Mouse (Mus musculus): ENCODE measurements at regions not wholly inside any gene's neighbourhood (a gene's known extent, or its start where the extent isn't known, plus 50 kb on each side); places are given as distances from the start of the nearest gene placed in this dataset.
"Not testable (repeated sequence)": the region's sequence is repeated elsewhere in the genome, so short reads cannot be mapped to it uniquely, and the experiment has no call there.

- in situ Hi-C loops (cut with MboI, MseI): loop anchor here (10.0 kb wide), 1 partner anchor 992 kb away; no protein-coding TSS in a partner anchor
Observed at GRCm38 (mm10) chr6:6496789-6497188, 81.7 kb downstream of the Sem1 start.

DNA sequence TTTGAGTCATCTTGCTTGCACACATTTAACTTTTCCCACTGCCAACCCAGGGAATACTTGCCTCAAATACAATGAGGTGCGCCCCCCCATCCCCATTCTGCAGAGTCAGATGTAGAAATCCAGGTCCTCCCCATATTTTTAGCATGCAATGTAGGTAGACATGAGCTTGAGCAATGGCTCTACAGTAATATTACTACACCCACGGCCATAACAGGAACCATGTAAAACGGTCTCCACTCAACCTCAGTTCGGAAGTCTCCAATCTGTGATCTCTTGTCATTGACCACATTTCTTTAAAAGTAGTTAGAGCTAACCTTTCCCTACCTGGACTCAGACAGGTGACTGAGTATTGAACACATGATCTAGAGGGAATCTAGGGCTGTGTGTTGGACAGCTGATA, 82.1 kb downstream of the Sem1 start:
- in situ Hi-C loops (cut with MboI, MseI): loop anchor here (10.0 kb wide), 1 partner anchor 992 kb away; no protein-coding TSS in a partner anchor

DNA sequence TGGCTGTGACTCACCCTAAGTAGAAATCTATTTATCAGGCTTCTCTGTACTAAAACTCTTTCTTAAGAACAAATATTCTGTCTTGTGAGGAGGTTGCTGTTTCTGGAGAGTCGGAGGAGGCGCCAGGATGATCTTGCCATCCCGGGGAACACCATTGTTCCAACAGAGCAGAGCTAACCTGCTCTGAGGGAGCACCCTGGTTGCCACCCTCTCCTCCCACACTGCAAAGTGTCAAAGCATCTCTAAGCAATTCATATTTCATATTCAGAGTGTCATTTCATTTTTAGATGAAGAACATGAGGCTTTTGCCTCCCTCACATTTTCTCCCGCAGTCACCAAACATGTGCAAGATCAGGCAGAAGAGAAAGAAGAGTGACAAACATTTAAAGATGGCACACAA, 90.3 kb downstream of the Sem1 start:
- in situ Hi-C loops (cut with MboI, MseI): no loop called here

GRCm38 (mm10) chr6:6481596-6481995, 96.9 kb downstream of the Sem1 start:
- in situ Hi-C loops (cut with MboI, MseI): not testable (repeated sequence)

- in situ Hi-C loops (cut with MboI, MseI): no loop called here
Observed at GRCm38 (mm10) chr6:6470397-6470796, 108.1 kb downstream of the Sem1 start.

DNA sequence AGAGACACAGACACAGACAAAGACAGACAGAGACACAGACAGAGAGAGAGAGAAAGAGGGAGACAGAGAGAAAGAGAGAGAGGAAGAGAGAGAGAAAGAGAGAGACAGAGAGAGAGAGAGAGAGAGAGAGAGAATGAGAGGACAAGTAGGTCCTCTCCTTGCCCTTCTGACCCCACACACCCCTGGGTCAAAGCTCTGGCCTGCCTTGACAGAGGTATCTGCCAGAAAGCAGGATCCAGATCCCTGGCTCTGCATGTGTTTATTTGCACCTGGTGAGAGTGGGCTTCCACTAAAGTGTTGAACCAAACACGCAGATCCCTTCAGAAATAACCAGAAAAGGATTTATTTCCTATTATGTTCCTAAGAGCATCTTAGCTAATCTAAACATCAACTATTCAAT, 110.9 kb downstream of the Sem1 start:
- in situ Hi-C loops (cut with MboI, MseI): no loop called here

DNA sequence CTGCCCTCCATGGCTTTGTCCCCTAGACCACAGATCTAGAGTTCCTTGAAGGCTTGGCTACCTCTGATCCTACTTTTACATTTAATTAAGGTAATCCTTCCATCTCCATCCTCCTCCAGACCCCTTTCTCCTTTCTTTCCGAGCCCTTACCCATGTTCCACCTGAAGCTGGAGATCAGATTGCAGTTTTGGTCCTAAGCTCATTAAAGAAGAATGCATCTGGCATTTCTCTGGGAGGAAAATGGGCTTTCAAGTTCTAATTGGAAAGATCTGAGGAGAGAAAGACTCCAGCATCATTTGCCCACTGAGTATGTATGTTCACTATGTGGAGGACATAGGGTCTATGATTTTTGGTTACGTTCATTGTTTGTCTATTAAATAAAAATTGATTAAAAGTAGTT, 112.2 kb downstream of the Sem1 start:
- in situ Hi-C loops (cut with MboI, MseI): no loop called here

GRCm38 (mm10) chr6:6463807-6464470, 114.5 kb downstream of the Sem1 start:
- in situ Hi-C loops (cut with MboI, MseI): no loop called here

- in situ Hi-C loops (cut with MboI, MseI): no loop called here
Observed at GRCm38 (mm10) chr6:6459918-6460239, 118.6 kb downstream of the Sem1 start.

- in situ Hi-C loops (cut with MboI, MseI): no loop called here
Observed at GRCm38 (mm10) chr6:6459006-6459917, 119.2 kb downstream of the Sem1 start.

DNA sequence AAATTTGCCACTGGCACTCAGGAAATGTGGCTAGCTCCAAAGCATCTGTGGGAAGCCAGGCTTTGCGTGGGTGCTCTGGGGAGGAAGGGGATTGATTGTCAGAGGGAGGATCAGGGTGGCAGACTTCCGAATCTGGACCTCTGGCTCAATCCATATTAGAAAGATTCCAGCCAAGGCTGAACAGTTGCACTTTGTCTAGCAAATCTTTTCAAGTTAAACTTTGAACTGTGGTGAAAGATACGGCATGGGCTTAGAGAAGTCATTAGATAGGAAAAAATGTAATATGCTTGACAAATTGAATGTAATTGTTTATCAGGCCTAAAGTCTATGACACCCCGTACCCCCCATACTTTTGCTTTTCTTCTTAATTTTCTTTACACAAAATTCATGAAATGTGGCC, 120.7 kb downstream of the Sem1 start:
- in situ Hi-C loops (cut with MboI, MseI): no loop called here

- in situ Hi-C loops (cut with MboI, MseI): no loop called here
Observed at GRCm38 (mm10) chr6:6457001-6457400, 121.5 kb downstream of the Sem1 start.

DNA sequence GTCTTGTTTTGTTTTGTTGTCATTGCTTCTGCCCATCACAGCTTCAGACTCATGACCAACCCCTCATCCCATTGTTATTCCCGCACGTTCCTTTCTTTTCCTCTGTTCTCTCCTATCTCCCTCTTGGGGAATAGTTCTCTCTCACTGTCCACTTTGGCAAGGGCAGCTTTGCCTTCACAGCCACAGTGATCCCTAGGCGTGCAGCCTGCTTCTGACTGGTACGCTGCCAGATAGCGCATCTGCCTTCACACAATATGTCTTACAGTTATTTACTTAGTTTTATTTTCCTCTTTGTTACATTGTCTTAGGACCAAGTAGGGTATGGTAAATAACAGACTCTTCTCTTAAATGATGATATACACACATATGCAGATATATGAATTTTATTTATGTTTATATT, 122.9 kb downstream of the Sem1 start:
- in situ Hi-C loops (cut with MboI, MseI): no loop called here

DNA sequence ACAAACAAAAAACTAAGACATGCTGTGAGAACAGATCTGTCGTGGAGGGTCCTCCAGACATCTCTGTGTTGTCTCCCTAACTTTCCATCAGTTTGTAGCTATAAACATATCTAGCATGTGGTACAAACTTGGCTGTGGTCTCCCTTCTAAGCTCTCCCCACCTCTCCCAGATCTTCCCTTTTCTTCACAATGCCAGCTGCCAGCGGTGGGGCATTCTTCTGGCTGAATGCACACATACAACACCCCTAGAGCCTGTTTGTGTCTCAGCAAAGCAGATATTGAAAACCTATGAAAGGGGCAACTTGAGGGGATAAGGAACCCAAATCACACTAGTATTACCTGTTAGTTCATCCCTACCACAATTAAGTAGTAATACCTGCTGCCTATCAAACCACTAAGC, 124.1 kb downstream of the Sem1 start:
- in situ Hi-C loops (cut with MboI, MseI): no loop called here

DNA sequence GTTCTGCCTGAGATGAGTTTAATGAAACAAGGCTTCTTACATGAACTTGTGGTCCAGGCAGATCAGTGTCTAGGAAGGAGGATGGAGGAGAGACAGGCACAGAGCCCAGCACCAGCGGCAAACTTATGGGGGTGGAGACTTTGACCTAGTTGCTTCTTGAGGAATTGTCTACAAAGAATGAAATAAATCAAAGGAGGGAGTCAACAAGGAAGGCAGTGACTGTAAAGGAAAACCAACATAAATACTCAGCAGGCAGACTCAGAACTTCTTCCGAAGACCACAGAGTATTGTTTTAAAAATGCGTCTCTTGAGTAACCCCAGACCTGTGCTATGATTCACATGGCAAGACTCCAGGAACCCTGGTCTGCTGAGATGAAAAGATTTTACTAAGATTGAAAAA, 143.6 kb downstream of the Sem1 start:
- in situ Hi-C loops (cut with MboI, MseI): no loop called here

GRCm38 (mm10) chr6:6434261-6434802, 144.1 kb downstream of the Sem1 start:
- in situ Hi-C loops (cut with MboI, MseI): no loop called here

DNA sequence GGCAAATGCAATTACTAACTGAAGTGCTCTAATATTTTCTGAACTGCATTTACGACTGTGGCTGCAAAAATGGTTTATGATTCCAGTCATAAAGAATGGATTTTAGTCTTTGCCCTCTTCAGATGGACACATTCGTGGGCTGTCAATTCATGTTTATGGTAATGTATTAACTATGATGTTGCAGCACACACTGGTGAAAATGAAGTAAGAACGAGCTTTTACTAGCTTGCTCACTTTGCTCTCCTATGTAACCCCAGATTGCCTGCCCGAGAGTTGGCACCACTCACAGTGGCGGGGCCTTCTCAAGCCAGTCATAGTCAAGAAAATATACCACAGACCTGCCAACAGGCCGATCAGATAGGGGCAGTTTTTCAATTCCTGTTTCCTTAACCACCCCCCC, 145.3 kb downstream of the Sem1 start:
- in situ Hi-C loops (cut with MboI, MseI): no loop called here

GRCm38 (mm10) chr6:6414654-6415610, 163.5 kb downstream of the Sem1 start:
- in situ Hi-C loops (cut with MboI, MseI): no loop called here

- in situ Hi-C loops (cut with MboI, MseI): no loop called here
Observed at GRCm38 (mm10) chr6:6397997-6398396, 180.5 kb downstream of the Sem1 start.

DNA sequence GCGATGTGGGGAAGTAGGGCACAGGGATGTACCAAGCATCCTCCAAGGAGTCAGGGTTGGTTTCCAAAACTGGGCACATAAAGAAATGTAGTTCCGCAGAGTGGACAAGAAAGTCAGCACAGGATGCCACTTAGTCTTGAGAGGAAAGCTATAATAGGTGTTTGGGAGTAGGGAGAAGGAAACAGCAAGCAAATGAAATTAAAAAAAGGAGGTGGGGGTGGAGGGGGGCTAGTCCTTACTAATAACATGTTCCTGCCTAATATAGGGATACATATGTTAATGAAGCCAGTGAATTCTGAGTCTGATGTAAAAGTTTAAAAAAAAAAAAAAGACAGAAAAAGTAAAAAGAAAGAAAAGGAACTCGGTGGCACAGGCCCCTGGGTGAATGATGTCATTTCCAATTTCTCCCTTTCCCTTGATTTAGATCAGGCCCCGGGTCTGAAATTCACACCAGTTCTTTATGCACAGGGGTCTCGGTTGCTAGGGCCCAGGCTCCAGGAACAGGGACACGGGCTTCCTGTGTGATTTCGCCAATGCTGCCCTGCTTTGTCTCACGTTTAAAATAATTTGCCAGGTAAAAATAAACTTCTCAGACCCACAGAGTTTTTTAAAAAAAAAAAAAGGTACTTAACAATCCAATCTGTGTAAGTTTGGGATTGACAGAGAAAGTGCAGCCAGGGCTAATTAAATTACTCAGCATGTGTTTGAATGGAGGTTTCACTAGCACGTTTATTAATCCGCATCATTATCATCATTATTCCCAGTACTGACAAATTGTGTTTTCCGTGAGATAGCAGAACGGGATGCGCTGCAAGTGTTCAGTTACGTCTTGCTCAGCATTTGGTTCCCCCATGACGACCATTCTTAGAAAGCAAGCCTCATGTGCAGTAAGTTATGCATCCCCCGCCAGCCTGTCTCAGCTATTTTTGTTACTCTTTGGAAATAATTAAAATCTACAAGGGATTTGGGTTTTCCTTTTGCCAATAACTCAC, 172.8 kb upstream of the Slc25a13 start:
- in situ Hi-C loops (cut with MboI, MseI): no loop called here
